Mouse (Mus musculus): Measurements from ENCODE around the gene Il27ra.

The Il27ra gene

DNA sequence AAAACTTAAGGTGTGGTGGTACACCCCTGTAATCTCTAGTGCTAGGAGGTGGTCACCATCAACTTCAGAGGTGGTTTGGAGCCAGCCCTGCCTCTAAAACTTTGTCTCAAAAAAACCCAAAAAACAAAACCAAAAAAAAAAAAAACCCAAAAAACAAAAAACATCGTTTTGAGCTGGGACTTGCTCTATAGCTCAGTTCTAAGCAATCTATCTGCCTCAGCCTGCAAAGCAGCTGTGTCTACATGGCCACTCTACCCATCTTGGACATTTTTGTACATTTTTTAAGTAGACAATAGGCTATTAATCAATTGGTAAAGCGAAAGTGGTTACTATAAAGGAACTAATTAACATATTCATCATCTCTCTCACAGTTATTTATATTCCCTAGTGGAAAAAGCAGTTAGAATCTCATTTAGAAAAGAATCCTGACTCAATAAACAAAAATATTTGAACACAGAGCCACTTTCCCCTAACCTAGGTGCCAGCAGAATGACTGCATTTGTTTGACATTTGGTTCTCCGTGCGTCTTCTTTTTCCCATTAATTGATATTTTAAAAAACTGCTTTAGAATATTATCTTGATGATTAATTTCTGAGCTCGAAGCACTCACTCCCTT lies 23.2 kb upstream of the Il27ra start:
- no peak for DNase-seq (ENCODE audit: low read depth, low spot score)

DNA sequence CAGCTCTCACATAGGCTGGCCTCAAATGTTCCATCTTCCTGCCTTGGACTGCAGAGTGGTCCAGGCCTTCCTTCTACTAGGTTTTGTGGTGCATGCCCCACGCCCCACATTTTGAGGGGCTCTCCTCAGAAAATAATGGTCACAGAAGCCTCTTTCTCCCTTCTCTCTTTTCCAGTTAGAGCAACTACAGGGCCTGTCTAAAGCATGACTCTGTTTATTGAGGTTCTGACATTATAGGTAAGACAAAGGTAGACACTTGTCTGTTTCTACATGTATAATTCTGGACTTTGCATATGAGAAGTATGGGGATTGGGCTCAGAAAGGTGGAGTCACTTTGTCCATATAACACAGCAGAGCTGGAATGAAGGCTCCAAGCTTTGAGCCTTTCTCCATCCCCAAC lies 22.6 kb upstream of the Il27ra start, which contains the start of gene Gm10643:
Gene Gm10643 (minus strand): TSS at position 101 of the 400 bp plus-strand sequence.
- DNase-seq (ENCODE audit: low read depth, low spot score), result no peak

DNA sequence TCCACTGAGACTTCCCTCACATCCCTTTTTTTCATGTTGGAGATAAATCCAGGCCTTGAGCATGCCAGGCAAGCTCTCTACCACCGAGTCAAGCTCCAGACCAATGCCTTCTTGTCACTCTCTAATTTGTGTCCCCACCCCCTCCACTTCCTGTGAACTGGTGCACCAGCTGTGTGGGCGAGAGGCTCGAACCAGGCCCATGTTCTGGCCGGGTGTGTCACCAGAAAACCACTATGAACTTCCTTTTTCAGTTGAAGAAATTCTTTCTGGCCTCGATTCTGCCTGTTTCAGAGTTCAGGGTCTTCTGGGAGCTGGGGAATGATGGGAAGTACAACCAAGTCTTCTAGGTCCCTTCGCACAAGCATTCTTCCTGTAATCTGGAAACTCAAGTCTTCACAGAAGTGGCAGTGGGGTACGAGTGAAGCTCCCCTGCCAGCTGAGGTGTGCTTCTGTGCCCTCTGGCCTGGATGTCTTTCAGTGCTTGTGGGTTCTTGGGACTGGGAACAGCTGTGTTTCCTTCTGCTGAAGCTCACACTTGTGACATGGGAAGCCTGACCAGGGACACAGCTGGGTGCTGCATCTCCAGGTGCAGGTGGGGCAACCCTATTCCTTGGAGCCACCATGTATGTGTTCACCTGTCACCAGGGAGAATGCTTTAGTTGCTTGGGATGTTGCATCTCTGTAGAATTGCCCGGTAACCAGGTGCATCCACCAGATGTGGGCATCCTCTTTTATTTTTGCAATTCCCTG lies 21.6 kb upstream of the Il27ra start:
- DNase-seq (ENCODE audit: low read depth, low spot score), result peak; percentile 85

DNA sequence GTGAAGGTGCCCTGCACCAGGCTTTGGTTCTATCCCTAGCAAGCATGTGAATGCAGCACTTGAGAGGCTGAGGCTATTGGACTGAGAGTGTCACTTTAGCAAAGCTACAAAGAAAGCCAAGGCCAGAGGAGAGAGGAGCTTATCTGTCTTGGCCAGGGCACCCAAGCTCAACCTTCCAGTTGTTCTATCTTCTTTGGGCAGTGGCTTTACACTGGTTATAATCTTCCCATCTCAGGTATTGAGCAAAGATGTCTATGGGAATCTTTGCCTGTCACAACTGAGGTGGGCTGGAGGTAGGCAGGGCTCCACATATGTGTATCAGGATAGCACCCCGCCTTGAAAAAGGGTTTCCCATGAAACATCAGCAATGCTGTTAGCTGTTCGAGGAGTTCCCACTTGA lies 17.9 kb upstream of the Il27ra start:
- no peak for DNase-seq (ENCODE audit: low read depth, low spot score)

DNA sequence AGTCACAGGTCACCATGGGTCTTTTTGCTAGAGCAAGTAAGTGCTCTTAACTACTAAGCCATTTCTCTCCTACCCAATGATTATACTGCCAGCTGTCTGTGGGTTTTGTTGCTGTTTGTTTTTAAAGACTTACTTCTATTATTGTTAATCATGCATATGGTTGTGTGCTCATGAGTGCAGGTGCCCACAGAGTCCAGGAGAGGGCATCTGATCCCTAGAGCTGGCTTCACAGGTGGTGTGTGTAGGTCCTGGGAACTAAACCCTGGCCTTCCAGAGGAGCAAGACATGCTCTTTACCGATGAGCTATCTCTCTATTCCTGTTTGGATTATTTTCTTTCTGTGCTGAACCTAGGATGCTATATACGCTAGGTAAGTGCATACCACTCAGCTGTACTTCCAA lies 16.8 kb upstream of the Il27ra start:
- no peak for DNase-seq (ENCODE audit: low read depth, low spot score)

DNA sequence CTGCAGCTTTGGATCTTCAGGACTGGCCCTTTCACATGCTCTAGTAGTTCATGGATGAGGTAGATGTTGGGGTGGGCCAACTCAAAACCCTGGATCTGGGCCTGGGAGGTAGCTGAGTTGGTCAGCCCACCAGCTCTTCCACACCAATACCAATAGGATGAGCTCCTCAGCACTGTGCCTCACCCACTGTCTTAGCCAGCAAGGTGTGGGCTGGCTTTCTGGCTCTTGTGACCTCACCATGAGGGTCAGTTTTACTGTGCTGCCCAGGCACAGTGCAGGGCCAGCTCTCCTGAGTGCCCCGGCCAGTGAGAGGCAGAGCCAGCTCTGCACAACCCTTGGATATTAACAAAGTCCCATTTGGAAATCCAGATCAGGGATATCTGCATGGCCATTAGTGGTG lies 15.4 kb upstream of the Il27ra start:
- DNase-seq (ENCODE audit: low read depth, low spot score), result no peak

DNA sequence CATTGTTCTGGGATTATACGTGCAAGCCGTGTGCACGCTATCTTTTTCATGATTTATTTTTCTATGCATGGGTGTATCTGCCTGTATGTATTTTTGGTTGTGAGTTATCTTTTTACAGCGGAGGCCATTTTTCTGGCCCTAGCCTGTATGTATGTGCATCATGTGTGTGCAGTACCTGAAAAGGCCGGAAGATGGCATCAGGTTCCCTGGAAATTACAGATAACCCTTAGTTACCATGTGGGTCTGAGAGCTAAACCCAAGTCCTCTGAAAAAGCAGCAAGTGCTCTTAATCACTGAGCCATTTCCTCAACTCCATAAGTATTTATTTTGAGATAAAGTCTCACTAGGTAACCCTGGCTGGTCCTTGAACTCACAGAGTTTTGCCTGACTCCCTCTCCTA lies 10.8 kb upstream of the Il27ra start:
- no peak for DNase-seq (ENCODE audit: low read depth, low spot score)

DNA sequence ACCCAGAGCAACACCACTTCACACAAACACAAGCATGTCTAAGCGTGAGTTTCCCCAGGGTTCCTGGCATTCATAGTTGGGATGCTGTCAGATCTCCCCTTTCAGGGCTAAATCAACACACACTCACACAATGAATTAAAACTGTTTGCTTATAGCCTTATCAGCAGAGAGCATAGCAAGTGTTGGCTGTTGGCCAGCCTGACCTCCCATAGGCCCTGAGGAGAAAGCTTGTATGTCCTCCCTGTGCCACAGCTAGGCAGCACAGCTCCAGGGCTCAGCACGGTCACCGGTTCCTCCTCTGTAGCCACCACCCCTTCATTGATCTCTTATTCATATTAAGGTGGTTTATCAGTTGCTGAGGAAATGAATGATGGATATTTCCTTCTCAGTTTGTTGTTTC lies 10.4 kb upstream of the Il27ra start:
- DNase-seq (ENCODE audit: low read depth, low spot score), result no peak

DNA sequence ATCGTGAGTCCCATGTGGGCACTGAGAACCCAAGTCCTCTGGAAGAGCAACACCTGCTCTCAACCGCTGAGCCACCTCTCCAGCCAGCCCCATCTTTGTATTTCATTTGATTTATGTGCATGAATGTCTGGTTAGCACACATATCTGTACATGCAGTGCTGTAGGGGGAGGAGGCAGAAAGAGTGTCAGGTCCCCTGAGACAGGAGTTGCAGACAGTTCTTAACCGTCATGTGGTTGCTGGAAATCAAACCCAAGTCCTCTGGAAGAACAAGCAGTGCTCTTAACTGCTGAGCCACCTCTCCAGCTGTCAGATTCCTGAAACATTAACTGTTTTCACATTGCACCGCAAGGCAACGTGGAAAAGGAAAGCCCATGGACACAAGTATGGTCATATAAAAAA lies 5.8 kb upstream of the Il27ra start:
- DNase-seq (ENCODE audit: low read depth, low spot score), result no peak

DNA sequence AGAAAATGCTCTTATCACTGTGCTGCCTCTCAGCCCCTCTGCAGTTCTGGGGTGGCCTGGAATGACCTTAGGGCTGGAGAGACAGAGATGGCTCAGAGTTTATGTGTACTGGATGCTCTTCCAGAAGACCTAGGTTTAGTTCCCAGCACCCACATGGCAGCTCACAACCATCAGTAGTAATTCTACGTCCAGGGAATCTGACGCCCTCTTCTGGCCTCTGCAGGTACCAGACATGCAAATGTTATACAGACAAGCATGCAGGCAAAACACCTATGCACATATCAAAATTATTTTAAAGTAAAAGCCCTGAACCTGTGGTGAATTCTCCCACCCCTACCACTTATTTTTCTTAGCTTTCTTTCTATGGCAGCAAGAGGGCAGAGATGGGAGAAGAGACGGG lies 4.1 kb upstream of the Il27ra start:
- no peak for DNase-seq (ENCODE audit: low read depth, low spot score)

DNA sequence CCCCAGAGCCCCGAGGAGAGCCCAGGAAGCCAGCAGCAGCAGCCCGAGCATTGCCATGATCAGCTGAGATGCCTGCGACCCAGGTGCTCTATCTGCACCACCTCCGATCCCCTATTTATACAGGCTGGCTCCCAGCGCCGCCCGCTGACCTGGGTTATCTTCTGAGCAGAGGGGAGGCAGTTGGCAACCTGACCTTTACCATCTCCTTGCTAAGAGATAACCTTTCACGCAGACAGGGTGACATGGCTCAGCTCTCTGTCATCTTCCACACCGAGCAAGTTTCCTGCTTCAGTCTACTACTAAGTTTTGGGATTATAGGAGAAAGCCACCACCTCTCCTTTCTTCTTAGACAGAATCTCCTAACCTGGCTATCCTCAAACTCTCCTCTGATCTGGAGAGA lies 2.5 kb upstream of the Il27ra start, which contains the start of gene Rln3:
Gene Rln3 (minus strand): TSS at position 101 of the 400 bp plus-strand sequence.
- no peak for DNase-seq (ENCODE audit: low read depth, low spot score)

DNA sequence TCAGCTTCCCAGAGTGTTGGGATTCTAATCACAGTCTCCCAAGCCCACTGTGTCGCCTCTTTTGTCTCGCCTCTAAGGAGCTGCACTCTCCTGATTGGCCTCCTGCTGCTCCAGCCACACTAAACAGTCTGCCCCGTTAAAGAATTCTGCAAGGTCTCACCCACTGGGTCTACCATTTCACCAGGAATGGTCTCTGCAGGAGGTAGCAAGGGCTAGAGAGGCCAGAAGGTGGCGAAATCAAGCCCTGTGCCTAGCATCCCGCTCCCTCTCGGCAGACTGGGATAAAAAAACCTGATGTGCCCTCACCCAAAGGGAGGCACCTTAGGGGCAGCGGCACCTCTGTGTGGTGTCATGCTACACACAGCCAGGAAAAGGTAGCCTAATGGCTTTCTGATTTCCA lies 1.7 kb upstream of the Il27ra start:
- DNase-seq (ENCODE audit: low read depth, low spot score), result no peak

DNA sequence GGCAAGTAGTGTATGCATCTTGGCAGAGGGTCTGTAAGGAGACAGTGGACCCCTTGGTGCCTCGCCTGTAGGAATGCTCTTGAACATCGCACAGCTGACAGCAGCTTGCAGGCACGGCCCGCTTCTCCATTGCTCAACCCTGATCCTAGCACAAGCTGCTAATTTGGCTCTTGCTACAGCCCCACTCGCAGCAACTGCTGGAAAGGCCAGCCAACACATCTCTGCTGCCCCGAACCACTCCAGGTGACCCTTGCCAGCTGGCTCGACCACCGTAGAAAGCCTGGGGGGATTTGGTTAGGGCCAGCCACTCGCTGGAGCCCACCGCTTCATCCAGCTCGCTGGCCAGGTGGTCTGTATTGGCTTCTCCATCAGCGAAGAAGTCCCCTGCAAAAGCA lies 556 bp upstream of the Il27ra start:
- DNase-seq (ENCODE audit: low read depth, low spot score), result no peak

DNA sequence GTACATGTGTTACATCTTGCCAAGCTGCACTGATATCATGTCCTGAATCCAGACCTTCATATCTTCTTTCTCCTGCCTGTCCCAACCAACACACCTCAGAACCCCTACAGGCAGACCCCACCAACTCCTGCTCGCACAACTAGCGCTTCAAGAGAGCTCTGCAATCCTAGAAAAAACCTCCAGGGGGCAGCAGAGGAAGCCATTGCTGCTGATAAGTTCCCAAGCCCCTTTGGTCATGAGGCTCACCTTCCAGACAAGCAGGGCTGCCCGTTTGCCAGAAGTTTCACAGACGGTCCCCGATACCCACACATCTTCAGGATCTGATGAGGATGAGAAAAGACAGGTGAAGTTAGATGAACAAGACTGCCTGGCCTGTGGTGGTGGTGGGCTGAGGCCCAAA lies 3.3 kb downstream of the Il27ra start:
- DNase-seq (ENCODE audit: low read depth, low spot score), result peak; percentile 81

DNA sequence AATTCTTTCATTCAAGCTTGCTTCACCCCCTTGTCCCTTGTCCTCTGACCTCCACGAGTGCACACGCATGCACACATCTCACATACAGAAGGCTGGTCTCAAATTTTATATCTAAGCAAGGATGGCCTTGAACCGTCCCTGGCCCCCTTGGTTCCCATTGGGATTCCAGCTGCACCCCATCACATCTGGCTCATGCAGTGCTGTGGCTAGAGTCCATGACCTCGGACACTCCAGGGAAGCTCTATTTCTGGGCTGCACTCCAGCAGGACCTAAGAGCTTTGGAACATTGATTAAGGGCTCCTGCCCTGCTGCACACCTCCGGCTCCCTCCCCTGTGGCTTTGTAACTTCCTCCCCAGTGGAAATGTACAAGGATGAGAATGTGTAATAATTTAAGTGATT lies 4.4 kb downstream of the Il27ra start:
- DNase-seq (ENCODE audit: low read depth, low spot score), result no peak

DNA sequence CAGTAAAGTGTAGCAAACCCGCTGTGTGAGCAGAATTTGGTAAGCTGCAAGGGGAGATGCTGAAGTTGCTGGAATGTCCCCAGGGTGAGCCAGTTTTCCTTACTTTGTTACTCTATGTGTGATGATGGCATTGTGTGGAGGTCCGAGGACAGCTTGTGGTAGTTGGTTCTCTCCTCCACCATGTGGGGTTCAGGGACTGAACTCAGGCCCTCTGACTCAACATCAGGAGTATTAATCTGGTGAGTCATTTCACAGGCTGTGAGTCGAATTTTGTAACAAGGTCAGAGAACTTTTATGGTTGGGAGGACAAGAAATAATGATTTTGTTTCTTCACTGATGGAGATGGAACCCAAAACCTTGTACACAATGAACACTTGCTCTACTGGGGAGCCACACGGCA lies 9.6 kb downstream of the Il27ra start:
- DNase-seq (ENCODE audit: low read depth, low spot score), result no peak

DNA sequence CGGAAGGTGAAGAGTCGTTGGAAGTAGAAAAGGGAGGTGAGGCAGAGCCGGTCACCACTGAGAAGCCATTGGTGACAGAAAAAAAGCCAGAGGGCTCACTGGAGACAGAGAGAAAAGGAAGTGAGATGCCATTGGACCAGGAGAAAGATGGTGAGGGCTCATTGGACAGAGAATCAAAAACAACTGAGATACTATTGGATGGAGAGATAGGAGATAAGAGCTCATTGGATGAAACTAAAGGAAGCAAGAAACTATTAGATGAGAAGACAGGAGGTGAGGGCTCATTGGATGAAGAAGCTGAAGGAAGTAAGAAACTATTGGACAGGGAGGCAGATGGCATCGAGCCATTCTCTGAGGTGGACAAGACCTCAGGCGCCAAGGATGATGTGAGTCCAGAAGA lies 13.1 kb downstream of the Il27ra start:
- no peak for DNase-seq (ENCODE audit: low read depth, low spot score)

DNA sequence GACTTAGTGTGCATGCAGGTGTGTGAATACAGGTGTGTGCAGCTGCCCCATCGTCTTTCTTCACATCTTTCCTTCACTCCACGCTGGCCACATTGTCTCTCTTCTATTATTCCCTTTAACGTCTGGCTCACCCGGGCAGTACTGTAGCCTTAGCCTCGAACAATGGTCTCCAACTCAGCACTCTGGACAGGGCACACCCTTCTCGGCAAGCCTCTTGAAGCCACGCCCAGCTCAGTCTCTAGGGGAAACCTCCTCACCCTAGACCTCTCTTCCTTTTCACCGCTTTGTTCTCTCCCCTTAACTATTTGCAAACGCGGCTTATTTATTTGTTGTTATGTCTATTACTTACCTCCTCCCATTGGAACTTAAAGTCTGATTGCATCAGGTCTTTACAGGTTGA lies 14.9 kb downstream of the Il27ra start:
- peak; percentile 35 for DNase-seq (ENCODE audit: low read depth, low spot score)

DNA sequence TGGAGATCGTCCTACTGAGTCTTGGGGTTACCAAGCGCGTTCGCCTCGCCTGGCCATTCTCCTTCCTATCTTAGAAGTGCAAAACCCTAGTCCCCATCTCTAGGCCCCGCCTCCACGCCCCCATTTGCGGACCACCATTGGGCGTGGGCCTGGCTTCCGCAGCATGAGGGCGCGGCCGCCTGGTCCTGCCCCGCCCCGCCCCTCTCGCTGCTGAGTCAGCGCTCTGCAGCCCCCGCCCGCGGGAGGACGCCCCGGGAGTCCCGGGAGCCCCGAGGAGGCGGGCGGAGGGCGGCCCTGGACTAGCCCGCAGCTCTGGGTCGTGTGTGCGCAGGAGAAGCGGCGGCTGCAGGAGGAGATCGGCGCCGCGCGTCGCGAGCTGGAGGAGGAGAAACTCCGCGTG lies 16.5 kb downstream of the Il27ra start:
- DNase-seq (ENCODE audit: low read depth, low spot score), result peak; percentile 73

DNA sequence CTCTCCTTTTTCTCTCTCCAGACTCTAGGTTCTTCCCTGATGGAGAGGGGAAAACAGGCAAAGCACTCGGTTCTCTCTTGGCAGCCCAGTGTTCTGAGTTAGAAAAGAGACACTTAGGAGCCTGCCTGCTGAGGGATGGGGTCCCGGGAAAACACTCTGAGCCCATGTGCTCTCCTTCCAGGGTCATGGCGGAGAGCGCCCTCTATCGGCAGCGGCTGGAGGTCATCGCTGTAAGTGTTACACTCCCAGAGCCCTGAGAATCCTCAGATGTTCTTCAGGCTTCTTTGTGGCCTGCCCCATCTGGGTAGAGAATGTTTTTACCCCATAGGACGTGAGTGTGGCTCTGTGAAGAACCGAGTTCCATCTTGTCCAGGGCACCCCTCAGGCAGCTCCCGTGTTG lies 18.2 kb downstream of the Il27ra start:
- peak; percentile 55 for DNase-seq (ENCODE audit: low read depth, low spot score)

DNA sequence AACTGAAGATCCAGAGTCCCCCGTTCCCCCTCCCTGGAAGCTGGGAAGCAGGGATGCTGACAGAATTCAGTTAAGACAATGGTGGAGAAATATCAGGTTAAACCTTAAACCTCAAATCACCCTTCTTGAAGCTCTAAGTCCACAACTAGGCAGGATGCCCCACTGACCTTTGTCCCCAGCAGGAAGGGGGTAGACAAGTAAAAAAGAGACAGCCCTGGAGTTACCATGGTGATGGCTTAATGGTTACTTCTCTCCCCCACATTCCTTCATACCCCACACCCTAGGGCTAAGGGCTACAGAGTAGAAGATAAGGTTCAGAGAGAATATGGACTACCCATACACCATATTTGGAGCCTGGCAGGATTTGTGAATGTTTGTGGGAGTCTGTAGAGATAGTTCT lies 18.8 kb downstream of the Il27ra start:
- DNase-seq (ENCODE audit: low read depth, low spot score), result no peak

DNA sequence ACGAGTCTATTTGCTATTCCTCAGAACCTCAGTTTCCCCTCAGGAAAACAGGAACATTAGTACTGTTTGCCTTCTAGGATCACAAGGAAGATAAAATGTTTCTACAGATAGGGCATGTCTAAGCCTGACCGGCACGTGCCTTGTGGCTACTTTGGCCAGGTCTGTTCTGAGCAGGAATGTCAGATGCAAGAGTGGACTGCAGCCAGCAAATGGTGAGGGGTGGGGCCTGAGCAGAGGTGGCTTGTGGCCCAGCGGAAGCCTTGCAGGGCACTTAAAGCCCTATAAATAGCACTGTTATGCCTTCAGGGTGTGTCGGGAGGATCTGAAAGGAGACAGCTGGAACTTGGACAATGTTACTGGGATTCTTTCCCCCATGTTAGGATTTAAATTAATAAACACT lies 19.3 kb downstream of the Il27ra start:
- no peak for DNase-seq (ENCODE audit: low read depth, low spot score)

DNA sequence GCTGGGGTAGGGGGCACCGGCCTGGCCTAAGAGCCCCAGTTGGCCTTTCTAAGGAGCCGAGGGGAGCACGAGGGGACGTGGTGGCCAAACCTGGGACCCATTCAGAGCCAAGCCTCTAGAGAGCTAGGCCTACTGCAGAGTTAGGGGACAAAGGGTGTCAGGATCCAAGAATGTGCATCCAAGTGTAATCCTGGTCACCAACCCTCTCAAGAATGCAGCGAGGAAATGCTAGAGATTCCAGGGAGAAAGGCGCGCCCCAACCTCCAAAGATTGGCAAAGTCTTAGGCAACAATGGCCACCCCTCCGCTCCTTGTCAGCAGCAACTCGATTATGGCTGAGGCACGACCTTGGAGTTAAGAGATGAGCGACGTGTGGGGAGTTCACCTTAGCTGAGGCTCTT lies 20.8 kb downstream of the Il27ra start:
- DNase-seq (ENCODE audit: low read depth, low spot score), result no peak

DNA sequence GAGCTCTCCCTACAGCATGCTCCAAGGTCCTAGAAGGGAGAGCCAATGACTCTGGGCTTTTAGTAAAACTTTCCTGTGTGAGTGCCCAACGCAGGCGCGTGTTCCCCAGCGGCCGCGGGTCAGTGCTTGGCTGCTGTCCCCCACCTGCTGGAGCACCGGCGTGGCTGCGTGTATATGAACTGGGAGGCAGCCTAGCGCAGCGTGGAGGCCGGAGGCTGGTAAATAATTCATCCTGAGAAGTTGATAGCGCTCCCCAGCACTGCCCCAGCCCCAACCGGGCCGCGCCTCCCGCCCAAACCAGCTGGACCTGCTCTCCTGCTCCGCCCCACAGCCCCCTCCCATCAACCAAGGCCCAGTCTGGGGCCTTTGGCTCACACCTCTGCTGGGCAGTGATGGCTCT lies 21.3 kb downstream of the Il27ra start, which contains the start of gene Palm3:
Gene Palm3 (plus strand): TSS at position 376 of the 400 bp plus-strand sequence.
- no peak for DNase-seq (ENCODE audit: low read depth, low spot score)

Measured in CD4-positive helper T cell, adult 2 months (primary cell).